Mouse (Mus musculus) testis, postnatal 14 days (tissue): ENCODE data around the gene Gm16223.

Experiments
- DNase-seq: peaks from one replicate; pipeline ENCODE4 v3.0.0; 2021; ENCODE audit warnings: low spot score

The Gm16223 gene

DNA sequence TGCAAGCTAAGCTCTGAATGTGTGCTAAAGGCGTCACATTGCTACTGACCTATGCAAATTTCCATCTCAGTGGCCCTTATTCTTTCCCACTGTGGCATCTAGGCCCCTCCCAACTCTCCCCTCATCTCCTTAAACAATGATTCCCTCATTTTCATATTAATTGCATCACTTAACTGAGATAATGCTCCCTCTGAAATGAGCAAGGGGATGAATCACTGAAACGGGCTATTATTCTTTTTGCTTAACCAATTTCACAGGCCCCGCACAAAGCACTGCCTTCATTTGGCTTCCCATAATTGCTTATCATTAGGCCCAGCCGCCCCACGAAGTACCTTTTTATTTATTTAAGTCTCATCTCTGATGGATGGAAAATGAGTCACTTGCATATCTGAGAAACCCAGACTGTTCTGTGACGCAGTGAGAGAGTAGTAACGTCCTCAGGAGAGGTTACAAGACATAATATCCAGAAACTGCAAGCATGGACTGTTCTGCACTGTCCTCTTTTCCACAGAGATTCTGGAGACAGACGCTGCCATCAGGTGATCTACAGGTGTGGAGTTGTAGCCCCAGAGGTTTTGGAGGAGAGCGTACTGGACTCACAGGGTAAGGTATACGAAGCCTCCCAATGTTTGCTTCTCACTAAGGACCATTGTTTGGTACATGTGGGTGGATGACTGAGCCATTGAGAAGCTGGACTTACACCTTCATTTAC, at the start of gene Gm16223:
Gene Gm16223 (plus strand): TSS at position 485 of the 712 bp plus-strand sequence.
- DNase-seq: no peak

DNA sequence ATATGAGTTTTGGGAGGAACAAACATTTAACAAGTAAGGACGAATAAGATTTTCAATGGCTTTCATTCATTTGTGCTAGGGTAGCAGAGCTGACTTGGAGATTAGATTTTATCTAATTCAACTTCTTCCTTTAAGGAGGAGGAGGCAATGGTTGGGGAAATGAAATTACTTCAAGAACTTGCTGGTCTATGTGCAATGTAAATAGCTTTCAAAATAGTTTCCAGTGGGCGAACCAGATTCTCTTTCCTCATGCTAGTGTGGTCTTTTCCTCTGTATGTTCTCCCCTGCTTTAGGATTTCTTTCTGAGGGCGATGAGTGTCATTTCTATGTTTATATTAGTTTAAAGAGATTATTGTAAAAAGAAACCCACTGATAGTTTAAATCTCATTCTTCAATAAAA, 45.7 kb upstream of the Gm16223 start:
- DNase-seq: no peak

DNA sequence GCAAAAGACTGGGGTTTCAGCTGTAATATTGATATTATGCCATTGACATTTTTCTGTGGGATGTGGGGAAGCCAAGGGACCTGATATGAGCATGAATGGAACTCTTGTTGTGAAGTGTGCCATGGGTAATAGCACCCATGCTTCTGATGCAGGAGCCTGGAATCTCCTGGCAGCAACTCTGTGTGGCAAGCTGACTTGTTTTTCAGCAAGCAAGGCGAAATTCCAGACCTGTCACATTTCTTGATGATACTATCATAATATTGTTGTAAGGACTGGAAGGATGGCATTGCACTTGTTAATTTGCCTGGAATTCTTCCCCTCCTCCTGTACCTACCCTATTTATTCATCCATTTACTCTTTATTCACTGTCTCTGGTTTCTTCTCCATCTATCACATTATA, 44.2 kb upstream of the Gm16223 start:
- DNase-seq: no peak

DNA sequence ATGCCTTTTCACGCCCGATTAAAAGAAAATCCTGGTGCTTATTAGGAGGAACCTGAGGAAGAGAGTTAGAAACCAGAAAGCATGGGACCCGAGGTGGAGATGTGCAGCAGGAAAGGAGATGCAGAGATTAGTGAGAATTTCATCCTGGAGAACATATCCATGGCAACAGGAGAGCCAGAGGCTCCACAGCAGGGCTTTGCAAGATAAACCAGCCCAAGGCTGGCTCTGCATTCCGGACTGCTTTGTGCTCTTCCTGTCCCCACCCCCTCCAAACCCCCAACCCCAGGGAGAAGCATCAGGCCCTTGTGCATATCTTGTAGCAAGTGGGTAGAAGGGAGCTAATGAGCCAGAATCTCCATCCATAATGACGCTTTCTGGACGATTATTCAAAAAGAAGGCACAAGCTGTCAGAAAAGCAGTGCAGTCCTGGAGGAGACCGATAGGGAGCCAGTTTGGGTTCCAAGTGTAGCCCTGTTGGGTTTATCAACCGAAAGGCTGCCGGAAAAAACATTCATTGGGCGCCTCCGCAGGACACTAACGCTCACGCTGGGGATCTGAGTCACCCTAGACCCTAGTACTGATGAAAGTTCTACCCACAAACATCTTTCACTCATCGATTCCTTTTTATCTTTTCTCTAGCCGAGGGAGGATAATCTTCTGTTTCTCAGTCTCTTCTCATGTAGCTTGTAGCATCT, 31.2 kb upstream of the Gm16223 start:
- DNase-seq: no peak

DNA sequence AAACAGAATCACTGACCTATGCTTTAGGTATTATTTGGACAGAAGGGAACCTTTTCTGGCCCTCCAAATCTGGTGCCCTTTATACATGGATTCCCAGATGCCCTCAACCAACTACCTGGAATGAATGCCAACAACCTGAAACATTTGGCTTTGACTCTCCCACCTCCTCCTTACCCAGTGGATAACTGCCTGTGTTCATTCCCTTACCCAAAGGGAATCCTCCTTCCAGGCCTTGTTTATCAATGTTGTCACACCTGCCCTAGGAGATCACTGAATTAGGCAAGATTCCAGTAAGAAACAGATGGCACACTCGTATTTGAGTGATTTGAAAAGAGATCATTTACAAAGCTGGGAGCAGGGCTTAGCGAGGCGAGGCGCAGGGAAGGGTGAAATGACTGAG, 13.1 kb upstream of the Gm16223 start:
- DNase-seq: no peak

DNA sequence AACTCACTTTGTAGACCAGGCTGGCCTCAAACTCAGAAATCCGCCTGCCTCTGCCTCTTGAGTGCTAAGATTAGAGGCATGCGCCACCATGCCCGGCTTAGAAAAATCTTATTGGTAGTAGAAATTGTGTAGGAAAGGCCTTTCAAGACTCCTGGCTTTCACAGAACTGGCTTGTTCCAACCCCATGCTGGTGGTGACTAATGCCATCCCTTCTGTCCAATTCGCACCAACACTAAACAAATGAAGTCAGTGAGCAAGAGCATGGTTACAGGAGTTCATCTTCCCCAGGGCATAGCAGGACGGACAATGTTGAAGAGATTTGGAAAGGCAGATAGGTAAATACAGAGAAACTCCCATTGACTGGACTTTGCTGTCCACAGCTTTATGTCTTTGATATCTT, 12.6 kb upstream of the Gm16223 start:
- no peak for DNase-seq

DNA sequence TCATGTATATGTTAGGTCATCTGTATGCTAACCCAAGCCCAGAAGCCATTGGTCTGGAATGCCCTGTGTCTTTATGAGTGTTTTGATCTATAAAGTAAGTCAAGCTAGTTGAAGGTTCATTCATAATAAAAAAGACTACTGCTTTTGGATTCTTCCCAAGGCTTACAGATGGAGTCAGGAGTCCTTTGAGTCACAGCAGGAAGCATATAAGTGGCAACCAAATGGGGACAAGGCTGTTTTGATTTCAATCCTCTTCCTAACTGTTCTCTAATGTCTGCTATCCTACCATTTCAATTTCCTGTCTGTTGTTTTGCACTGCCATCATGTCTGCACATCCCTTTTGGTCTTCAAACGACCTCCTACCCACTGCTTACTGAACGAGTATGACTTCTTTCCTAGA, 2.7 kb upstream of the Gm16223 start:
- DNase-seq: no peak

DNA sequence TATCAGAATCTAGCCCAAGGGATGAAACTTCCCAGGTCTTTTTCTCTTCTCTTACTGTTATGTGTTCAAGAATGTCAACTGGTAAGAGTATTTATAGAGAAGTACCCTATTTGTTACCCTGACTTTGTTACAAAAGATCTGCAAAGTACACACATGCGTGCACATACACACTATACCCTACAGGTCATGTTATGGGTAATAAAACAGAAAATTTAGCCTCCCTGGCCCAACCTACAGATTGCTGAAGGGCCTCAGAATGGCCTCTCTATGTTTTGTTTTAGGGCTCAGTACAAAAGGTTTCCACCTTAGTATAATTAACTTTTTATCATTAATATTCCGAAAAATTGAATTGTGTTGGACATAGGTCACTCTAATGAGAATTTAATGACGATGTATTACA, 685 bp upstream of the Gm16223 start:
- no peak for DNase-seq

DNA sequence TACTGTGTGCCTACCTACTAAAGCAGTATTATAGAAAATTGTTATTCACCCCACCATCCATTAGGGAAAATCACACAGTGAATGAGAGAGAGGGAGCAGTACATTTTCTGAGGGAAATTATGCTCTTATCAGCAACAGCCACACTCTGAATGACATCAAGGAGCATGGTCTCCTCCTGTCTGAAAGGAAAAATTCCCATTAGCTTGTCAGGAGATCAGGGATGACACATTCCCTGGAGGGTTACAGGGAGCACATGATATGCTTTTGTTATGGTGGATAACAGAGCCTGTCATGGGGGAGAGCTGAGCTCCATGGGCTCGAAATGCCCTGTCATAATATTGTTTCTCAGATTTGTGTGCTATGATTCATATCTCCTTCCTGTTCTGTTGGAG, 424 bp downstream of the Gm16223 start:
- no peak for DNase-seq

DNA sequence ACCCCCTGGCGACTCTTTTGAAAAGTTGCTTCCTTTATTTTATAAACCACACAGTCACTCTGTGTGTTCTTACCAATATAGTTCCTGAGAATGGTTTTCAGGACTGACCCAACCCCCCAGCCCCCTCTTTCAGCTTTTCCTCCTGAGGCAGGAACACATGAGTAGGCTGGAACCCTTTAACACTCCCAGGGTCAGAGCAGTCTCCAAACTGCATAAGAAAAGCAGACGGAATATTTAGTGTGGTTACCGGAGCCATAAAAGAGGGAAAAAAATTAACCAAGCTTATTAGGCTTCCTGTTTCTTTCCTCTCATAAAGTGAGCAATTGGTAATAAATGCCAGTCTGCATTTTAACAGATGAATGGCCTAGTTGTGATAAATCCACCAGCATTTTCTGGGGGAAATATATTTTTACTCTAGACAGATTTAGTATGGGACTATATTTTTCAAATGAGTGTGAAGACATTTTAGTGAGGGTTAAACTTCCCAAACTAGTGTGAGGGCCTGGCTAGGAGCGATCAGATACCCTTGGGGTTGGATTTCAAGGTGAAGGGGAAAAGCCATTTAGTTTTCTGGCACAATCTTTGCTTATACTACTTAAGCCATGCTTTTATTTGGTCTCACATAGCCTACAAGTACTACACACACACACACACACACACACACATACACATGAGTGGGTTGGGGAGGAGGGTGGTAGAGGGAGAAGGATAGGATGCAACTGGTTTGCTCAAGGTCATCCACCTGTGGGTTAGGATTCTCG, 49.0 kb downstream of the Gm16223 start:
- DNase-seq: no peak

DNA sequence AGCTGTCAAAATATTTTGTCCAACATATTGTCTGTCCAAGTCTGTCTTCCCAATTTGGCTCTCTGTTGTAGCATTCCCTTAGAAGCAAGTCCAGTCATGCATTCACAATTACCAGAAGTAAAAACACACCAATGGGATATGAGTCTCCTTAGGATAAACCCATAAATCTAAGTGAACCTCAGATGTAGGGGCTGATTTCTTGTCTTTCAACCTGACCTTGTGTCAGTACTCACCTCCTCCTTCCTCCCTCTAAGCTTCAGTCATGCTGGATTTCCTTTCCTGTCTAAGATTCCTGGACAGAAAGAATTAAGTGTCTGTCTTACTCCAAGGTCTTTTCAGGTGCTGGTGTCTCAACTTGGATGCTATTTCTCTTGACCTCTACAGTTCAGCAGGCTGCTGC, 57.8 kb downstream of the Gm16223 start:
- no peak for DNase-seq

DNA sequence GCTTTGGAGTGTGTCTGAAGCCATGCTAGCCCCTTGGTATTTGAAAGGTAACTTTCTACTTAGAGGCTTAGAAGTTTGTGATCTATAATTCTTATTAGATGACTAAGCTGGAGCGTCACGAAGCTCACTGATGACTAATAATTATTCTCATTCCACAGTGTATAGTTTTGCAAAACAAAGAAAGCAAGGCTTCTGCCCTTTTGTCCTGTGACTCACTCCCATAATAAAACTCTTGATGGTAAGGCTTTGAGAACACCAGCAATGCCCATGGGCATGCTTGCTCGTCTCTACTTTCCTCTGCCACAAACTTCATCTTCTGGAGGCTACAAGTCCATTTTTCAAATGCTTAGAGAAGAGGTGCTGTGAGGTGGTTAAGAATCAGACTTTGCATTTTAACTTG, 87.9 kb downstream of the Gm16223 start:
- no peak for DNase-seq

DNA sequence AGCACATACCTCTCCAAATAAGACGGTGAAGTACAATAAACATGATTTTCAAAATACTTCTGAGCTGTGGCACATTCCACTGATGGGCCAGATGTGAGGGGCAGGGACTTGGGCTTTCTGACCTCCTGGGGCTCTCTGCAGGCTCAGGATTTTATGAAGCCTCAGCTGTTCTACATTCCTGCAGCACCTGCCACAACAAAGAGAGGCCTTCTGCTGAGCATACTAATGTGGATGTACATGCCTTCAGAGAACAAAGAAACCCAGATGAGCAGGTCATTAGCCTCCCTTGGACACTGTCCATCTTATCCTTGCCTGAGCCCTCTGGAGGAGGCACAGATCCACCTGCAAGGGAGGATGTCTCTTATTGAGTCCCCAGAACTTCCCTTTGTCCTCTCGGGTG, 97.0 kb downstream of the Gm16223 start:
- no peak for DNase-seq

DNA sequence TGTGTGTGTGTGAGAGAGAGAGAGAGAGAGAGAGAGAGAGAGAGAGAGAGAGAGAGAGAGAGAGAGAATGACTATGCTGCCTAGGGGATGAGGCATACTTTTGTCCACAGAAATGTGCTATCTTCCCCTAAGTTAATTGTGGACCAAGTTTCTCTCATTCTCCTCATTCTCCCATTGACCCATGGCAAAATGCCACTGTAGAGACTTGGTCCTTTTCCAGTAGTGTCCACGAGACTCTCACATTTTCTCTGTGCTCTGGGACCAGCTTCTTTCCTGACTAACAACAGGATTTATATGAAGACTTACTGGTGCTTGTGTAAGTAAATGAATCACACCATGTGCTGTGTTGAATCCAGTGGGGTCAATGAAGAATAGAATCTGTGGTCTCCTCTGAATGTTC, 98.6 kb downstream of the Gm16223 start:
- no peak for DNase-seq

DNA sequence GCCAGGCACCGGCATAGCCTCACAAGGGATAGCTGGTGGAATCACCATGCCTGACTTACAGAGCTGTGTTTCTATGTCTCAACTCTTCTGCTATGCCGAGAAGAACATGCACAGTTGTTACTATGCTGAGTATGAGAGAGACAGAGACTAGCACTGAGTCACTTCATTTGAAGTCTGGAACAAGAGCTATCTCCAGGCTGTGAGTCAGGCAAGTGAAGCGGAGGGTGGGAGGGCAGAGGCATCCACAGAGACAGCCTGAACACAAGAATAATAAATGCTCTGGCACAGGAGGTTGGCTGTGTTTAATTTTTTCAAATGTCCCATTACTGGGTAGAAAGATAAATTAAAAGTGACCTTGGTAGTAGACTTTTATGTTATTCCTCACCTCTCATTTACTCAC, 100.3 kb downstream of the Gm16223 start:
- no peak for DNase-seq

DNA sequence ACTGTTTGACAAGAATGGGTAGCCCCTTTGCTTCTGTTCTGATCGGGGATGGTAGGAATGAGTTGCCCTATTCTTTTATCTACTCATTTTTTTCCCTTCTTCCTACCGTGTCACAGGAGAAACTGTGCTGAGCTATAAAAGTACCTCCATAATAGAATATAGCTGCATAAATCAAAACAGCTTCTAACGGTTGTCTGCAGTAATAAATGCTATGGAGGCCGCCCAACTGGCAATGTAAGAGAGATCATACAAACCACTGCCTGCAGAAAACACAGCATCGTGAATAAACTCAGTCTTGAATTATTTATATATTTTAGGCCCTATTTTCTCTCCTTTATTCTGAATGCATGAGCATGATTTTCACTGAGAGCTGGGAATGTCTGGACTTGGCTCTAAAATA, 101.0 kb downstream of the Gm16223 start:
- DNase-seq: no peak

DNA sequence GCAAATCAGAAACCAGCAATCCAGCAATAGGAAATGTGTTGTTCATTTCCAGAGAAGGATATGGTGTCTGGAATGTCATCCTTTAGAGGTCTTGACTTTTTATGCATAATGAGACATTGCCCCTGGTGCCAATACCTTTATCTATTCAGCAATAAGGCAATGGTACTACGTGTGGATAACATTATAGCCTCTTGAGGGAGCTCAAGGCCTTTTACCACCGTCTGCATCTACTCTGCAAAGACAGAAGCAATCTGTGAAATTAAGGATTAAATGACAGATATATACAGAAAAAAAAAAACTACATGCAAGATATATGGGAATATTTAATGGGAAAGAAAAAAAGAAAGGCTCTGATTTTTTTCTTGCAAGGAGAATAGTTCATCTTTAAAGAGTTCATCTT, 106.3 kb downstream of the Gm16223 start:
- no peak for DNase-seq

DNA sequence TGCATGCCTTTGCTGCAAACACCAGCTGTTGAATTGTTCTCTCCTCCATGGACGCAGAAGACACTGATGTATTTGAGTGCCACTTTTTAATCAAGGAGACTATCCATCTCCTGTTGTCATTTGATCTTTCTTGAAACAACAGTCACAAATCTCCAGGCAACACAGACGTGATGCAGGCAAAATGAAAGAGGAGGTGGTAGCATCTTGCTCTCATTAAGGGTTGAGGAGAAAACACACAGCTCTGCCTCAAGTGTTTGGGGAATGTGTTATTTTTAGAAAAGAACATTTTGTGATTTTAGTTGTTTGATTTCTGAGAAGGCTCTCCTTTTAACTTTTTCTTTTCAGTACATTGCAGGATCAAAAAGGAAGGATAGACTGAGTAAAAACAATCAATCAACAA, 107.7 kb downstream of the Gm16223 start:
- no peak for DNase-seq

DNA sequence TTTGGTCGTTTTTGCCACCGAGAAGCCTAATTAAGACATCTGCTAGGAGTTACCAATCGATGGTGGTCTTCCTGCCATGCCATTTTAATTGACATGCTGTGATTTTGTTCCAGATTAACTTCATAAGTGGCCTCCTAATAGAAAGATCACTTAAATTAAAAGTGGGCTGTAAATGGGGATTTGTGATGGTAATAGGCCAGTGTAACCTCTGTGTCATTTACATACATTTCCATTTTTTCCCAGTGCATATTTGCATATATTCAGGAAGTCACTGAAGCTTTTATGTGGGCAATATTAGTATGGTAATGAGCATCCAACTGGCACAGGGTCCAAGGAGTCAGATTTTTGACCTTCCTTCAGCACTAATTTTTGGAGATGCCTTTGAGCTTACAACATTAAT, 130.7 kb downstream of the Gm16223 start:
- no peak for DNase-seq

DNA sequence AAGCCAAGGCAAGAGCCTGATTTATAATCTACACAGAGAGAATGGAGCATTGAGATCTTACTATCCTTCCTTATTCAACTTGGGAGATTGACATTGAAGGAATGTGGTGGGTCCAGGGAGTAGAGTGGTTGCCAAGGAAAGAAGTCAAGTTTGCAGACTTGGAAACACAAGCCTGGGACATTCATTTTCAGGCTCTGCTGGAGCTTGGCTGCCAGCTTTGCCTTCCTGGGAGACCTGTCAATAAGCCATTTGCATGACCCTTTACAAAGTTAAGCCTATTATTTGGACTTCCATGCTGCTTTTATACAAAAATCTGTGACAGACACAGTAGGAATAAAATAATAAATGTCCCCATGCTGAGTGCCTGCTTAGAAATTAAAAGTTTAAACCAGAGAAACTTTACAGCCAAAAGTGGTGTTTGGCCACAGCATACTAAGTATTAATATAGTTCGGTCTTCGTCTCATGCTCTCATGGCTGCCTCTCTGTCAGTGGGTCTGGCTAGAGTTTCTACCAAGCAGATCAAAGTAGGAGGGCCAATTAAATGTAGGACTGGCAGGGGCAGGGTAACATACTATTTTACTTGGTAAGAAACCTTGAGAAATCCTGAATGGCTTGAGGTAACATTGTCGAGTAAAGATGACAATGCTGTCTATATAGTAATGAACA, 139.8 kb downstream of the Gm16223 start:
- DNase-seq: no peak

DNA sequence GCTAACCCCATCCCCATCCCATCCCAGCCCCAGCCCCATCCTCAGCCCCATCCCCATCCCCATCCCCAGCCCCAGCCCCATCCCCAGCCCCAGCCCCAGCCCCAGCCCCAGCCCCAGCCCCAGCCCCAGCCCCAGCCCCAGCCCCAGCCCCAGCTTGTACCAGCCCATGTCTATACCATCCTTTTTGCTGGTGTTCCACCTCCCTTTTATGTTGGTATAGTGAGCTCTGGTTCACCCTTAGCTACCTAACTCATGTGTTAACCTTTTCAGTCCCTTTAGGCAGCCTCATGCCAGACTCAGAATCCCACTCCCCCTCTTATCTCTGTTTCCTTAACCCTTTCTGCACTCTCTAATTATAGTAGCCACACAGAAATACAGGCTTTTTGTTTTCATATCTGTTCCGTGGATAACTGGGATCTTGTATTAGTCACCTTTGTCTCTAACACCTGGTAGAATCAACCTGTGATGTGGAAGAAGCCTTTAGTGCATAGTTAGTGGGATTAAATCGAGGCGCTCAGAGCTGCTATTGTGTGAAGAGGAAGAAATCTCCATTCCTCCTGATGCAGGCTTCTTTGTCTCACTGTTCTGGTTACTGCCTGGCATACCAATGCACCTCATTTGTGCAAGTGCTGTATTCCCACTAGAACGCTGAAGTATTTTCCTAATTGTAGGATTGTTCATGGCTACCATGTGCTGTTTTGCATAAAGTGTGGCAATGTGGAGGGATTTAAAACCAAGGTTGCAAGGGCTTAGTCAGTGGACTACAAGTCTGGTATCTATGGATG, 144.0 kb downstream of the Gm16223 start:
- DNase-seq: no peak

DNA sequence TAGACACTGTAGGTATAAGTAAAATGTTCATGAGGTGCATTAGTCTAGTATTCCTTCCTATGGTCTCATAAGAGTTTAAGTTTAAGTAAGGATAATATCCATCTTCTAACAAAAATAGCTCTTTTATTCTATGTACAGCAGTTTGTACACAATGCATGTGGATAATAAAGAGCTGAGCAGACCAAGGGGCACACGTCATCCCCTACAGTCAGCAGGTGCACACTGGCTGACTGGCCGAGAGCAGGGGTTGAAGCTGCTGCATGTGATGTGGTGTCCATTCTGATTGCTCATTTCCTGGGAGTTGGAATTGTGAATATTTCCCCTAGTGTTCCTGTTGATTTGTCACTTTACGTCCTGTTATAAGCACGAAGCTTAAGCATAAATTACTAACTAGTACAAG, 144.6 kb downstream of the Gm16223 start:
- DNase-seq: no peak
